Mouse (Mus musculus) fibroblast of lung, adult 2 months (primary cell): Measurements from ENCODE around the gene Myh11.

Experiments used
- DNase-seq: peaks from one replicate; pipeline ENCODE4 v3.0.0-alpha.2; 2011; ENCODE audit warnings: low read depth

Myh11 gene

GRCm38 (mm10) chr16:14291223-14291622 lies at the start of gene Myh11:
Gene Myh11 (minus strand): TSS chr16:14291372.
- DNase-seq, result peak; percentile 3

GRCm38 (mm10) chr16:14328156-14328555 lies 37.0 kb upstream of the Myh11 start:
- DNase-seq, result no peak

GRCm38 (mm10) chr16:14320494-14320893 lies 29.3 kb upstream of the Myh11 start:
- DNase-seq, result no peak

GRCm38 (mm10) chr16:14319681-14320080 lies 28.5 kb upstream of the Myh11 start:
- DNase-seq, result no peak

GRCm38 (mm10) chr16:14316884-14317876 lies 26.0 kb upstream of the Myh11 start, which contains the start of gene Fopnl:
Gene Fopnl (minus strand): TSS chr16:14317405.
- peak; percentile 92 for DNase-seq

- no peak for DNase-seq
Observed at GRCm38 (mm10) chr16:14312914-14313313, 21.7 kb upstream of the Myh11 start.

- DNase-seq, result peak; percentile 47
Observed at GRCm38 (mm10) chr16:14311371-14311770, 20.2 kb upstream of the Myh11 start.

- no peak for DNase-seq
Observed at GRCm38 (mm10) chr16:14309833-14310232, 18.7 kb upstream of the Myh11 start.

GRCm38 (mm10) chr16:14308245-14309073 lies 17.3 kb upstream of the Myh11 start:
- DNase-seq, result no peak

GRCm38 (mm10) chr16:14307373-14307772 lies 16.2 kb upstream of the Myh11 start:
- no peak for DNase-seq

- DNase-seq, result no peak
Observed at GRCm38 (mm10) chr16:14306451-14306850, 15.3 kb upstream of the Myh11 start.

- DNase-seq, result no peak
Observed at GRCm38 (mm10) chr16:14304791-14305190, 13.6 kb upstream of the Myh11 start.

- DNase-seq, result no peak
Observed at GRCm38 (mm10) chr16:14303676-14304075, 12.5 kb upstream of the Myh11 start.

- no peak for DNase-seq
Observed at GRCm38 (mm10) chr16:14303148-14303547, 12.0 kb upstream of the Myh11 start.

GRCm38 (mm10) chr16:14298461-14298860 lies 7.3 kb upstream of the Myh11 start:
- no peak for DNase-seq

- no peak for DNase-seq
Observed at GRCm38 (mm10) chr16:14297746-14298145, 6.6 kb upstream of the Myh11 start.

GRCm38 (mm10) chr16:14297137-14297536 lies 6.0 kb upstream of the Myh11 start:
- DNase-seq, result no peak

GRCm38 (mm10) chr16:14296544-14297124 lies 5.5 kb upstream of the Myh11 start:
- no peak for DNase-seq

GRCm38 (mm10) chr16:14295291-14295690 lies 4.1 kb upstream of the Myh11 start:
- DNase-seq, result no peak

- no peak for DNase-seq
Observed at GRCm38 (mm10) chr16:14292205-14293199, 1.3 kb upstream of the Myh11 start.

- no peak for DNase-seq
Observed at GRCm38 (mm10) chr16:14272374-14272965, 18.7 kb downstream of the Myh11 start.
